Mouse (Mus musculus) CH12.LX (cell line): ENCODE results near the gene Zfpm1. TPM values are rescaled to one million over a fixed set of nuclear protein-coding genes. Genes with fewer than 3 reads are reported as not detected.

Source experiments
- DNase-seq: peaks from one replicate; pipeline ENCODE4 v3.0.0-alpha.2; 2013; ENCODE audit errors: extremely low read depth
- H3K27ac ChIP-seq: 2 replicates; pipeline ENCODE4 v1.5.1; 2012; ENCODE audit warnings: low read depth, mild to moderate bottlenecking, control low read depth, moderate library complexity; ENCODE audit not compliant: insufficient read depth
- H3K27me3 ChIP-seq: replicated peaks from 2 replicates; pipeline ENCODE3; 2012; ENCODE audit warnings: inconsistent platforms
- H3K36me3 ChIP-seq, 2 experiments: replicated peaks in 1 of 2; 2 replicates each; pipeline versions ENCODE3 to v1.6.1; 2012; ENCODE audit warnings: inconsistent platforms in 1 of 2, low read length in 1 of 2, mild to moderate bottlenecking in 1 of 2, mixed read lengths in 1 of 2, moderate library complexity in 1 of 2; ENCODE audit not compliant: control insufficient read depth in 1 of 2, insufficient read depth in 1 of 2
- H3K4me1 ChIP-seq, 2 experiments: 2 replicates each; pipeline ENCODE4 v1.6.1; 2012; ENCODE audit warnings: inconsistent platforms in 1 of 2, moderate library complexity in 1 of 2; ENCODE audit not compliant: insufficient read depth in 2 of 2, control insufficient read depth in 1 of 2
- H3K4me2 ChIP-seq: 2 replicates; pipeline ENCODE4 v1.6.1; 2012; ENCODE audit warnings: low read depth, mild to moderate bottlenecking, control low read depth; ENCODE audit not compliant: poor library complexity, insufficient read depth, severe bottlenecking
- H3K4me3 ChIP-seq, 3 experiments: fragments of 150-350 bp in 1 of 3; sonication (generic) in 1 of 3; replicated peaks in 1 of 3; 2 replicates each; pipeline versions ENCODE3 to v1.5.1; 2011 to 2012; ENCODE audit warnings: low read depth in 2 of 3, low read length in 2 of 3, mild to moderate bottlenecking in 2 of 3, moderate library complexity in 2 of 3, control low read depth in 1 of 3, improper control_type of control experiment in 1 of 3, inconsistent platforms in 1 of 3, mixed read lengths in 1 of 3; ENCODE audit not compliant: poor library complexity in 1 of 3
- H3K79me2 ChIP-seq: replicated peaks from 2 replicates; pipeline ENCODE4 v1.6.1; 2012; ENCODE audit warnings: mild to moderate bottlenecking, moderate library complexity; ENCODE audit not compliant: control insufficient read depth, poor library complexity, insufficient read depth, severe bottlenecking; ENCODE audit errors: extremely low read depth
- H3K9ac ChIP-seq: 2 replicates; pipeline ENCODE4 v1.6.1; 2012; ENCODE audit warnings: low read depth, mild to moderate bottlenecking, control low read depth, moderate library complexity; ENCODE audit not compliant: insufficient read depth
- H3K9me3 ChIP-seq: replicated peaks from 2 replicates; pipeline ENCODE3; 2012; ENCODE audit warnings: low read length, inconsistent platforms, mixed read lengths
- BHLHE40 ChIP-seq: IDR thresholded peaks from 2 replicates; pipeline ENCODE4 v1.6.1; 2011; ENCODE audit warnings: mild to moderate bottlenecking, low read depth, low read length, improper control_type of control experiment
- E2F4 ChIP-seq: IDR thresholded peaks from 2 replicates; pipeline ENCODE4 v1.6.1; 2011; ENCODE audit warnings: low read depth, low read length, improper control_type of control experiment; ENCODE audit not compliant: insufficient replicate concordance
- EP300 ChIP-seq: IDR thresholded peaks from 2 replicates; pipeline ENCODE4 v1.6.1; 2011; ENCODE audit warnings: low read length, improper control_type of control experiment
- ETS1 ChIP-seq: conservative IDR thresholded peaks from 2 replicates; pipeline ENCODE4 v1.6.1; 2012; ENCODE audit warnings: low read depth, mild to moderate bottlenecking, inconsistent platforms, low read length, improper control_type of control experiment, moderate library complexity
- IRF4 ChIP-seq: IDR thresholded peaks from 2 replicates; pipeline ENCODE4 v1.6.1; 2014; ENCODE audit warnings: low read depth, mild to moderate bottlenecking, inconsistent platforms, low read length, improper control_type of control experiment
- JUN ChIP-seq: IDR thresholded peaks from 2 replicates; pipeline ENCODE4 v1.6.1; 2011; ENCODE audit warnings: low read depth, mild to moderate bottlenecking, low read length, improper control_type of control experiment, moderate library complexity; ENCODE audit not compliant: insufficient read depth
- KAT2A ChIP-seq: IDR thresholded peaks from 2 replicates; pipeline ENCODE4 v1.6.1; 2012; ENCODE audit warnings: low read length, improper control_type of control experiment, inconsistent platforms; ENCODE audit not compliant: insufficient replicate concordance
- MAFK ChIP-seq: IDR thresholded peaks from 2 replicates; pipeline ENCODE4 v1.6.1; 2011; ENCODE audit warnings: low read length, improper control_type of control experiment; ENCODE audit not compliant: insufficient replicate concordance
- MAX ChIP-seq: IDR thresholded peaks from 2 replicates; pipeline ENCODE4 v1.6.1; 2011; ENCODE audit warnings: low read length, improper control_type of control experiment
- MAZ ChIP-seq: IDR thresholded peaks from 2 replicates; pipeline ENCODE4 v1.6.1; 2012; ENCODE audit warnings: low read depth, mild to moderate bottlenecking, inconsistent platforms, low read length, improper control_type of control experiment, moderate library complexity
- MXI1 ChIP-seq: IDR thresholded peaks from 2 replicates; pipeline ENCODE4 v1.6.1; 2011; ENCODE audit warnings: mild to moderate bottlenecking, low read depth, low read length, improper control_type of control experiment
- NELFE ChIP-seq: IDR thresholded peaks from 2 replicates; pipeline ENCODE4 v1.6.1; 2011; ENCODE audit warnings: low read depth, low read length, improper control_type of control experiment
- NRF1 ChIP-seq: IDR thresholded peaks from 2 replicates; pipeline ENCODE4 v1.6.1; 2014; ENCODE audit warnings: low read depth, mild to moderate bottlenecking, inconsistent platforms, low read length, improper control_type of control experiment, moderate library complexity
- POLR2A ChIP-seq: IDR thresholded peaks from 2 replicates; pipeline ENCODE4 v1.6.1; 2011; ENCODE audit warnings: low read depth, mild to moderate bottlenecking, improper control_type of control experiment, low read length
- POLR2AphosphoS2 ChIP-seq: IDR thresholded peaks from 2 replicates; pipeline ENCODE4 v1.6.1; 2011; ENCODE audit warnings: low read depth, low read length, improper control_type of control experiment
- RCOR1 ChIP-seq: conservative IDR thresholded peaks from 2 replicates; pipeline ENCODE4 v1.6.1; 2012; ENCODE audit warnings: low read depth, mild to moderate bottlenecking, inconsistent platforms, low read length, improper control_type of control experiment
- SIN3A ChIP-seq: IDR thresholded peaks from 2 replicates; pipeline ENCODE4 v1.6.1; 2012; ENCODE audit warnings: low read length, improper control_type of control experiment, inconsistent platforms
- SMC3 ChIP-seq: IDR thresholded peaks from 2 replicates; pipeline ENCODE4 v1.6.1; 2011; ENCODE audit warnings: low read depth, low read length, improper control_type of control experiment
- TCF12 ChIP-seq: IDR thresholded peaks from 2 replicates; pipeline ENCODE4 v1.6.1; 2014; ENCODE audit warnings: low read depth, mild to moderate bottlenecking, inconsistent platforms, low read length, improper control_type of control experiment
- UBTF ChIP-seq: IDR thresholded peaks from 2 replicates; pipeline ENCODE4 v1.6.1; 2012; ENCODE audit warnings: low read depth, mild to moderate bottlenecking, inconsistent platforms, low read length, improper control_type of control experiment, moderate library complexity
- USF1 ChIP-seq: IDR thresholded peaks from 2 replicates; pipeline ENCODE4 v1.6.1; 2014; ENCODE audit warnings: low read depth, mild to moderate bottlenecking, inconsistent platforms, low read length, improper control_type of control experiment
- USF2 ChIP-seq: conservative IDR thresholded peaks from 2 replicates; pipeline ENCODE4 v1.6.1; 2011; ENCODE audit warnings: low read depth, low read length, improper control_type of control experiment
- ZC3H11A ChIP-seq: IDR thresholded peaks from 2 replicates; pipeline ENCODE4 v1.6.1; 2012; ENCODE audit warnings: low read depth, mild to moderate bottlenecking, inconsistent platforms, low read length, improper control_type of control experiment
- ZMIZ1 ChIP-seq: IDR thresholded peaks from 2 replicates; pipeline ENCODE4 v1.6.1; 2012; ENCODE audit warnings: low read depth, mild to moderate bottlenecking, inconsistent platforms, low read length, improper control_type of control experiment
- dilution Hi-C: fragments of 300-500 bp; cut with MboI; formaldehyde crosslinking; loops from 2 replicates; pipeline ENCODE4 v1.14.3; 2020; ENCODE audit warnings: low sequenced_read_pairs; ENCODE audit not compliant: extremely low pct_unique_long_range_greater_than_20kb, extremely low pct_ligation_motif_present
- in situ Hi-C: fragments of 300-500 bp; cut with MboI; formaldehyde crosslinking; loops from 3 replicates; pipeline ENCODE4 v1.14.3; 2019; ENCODE audit warnings: low sequenced_read_pairs, low pct_ligation_motif_present, low pct_unique_long_range_greater_than_20kb, mixed read lengths
- polyA plus RNA-seq: library from polyadenylated mRNA; unstranded; fragments of >175 nt; gene quantifications from 2 replicates; pipeline ENCODE4 v1.2.1, GENCODE M21; 2012; ENCODE audit warnings: low read depth; ENCODE audit not compliant: insufficient read length
- total RNA-seq, 2 experiments: library from RNA; depleted of rRNA; stranded (reverse); fragments of 300-350 nt in 1 of 2; fragments of >200 nt in 1 of 2; gene quantifications; 2 replicates each; pipeline ENCODE4 v1.2.3; 2012 to 2014

The Zfpm1 gene
- total and polyA plus RNA-seq, 3 experiments, result 11.0 to 63.5 (median 30.1) TPM

GRCm38 (mm10) chr8:122299581-122300254 lies 17.8 kb downstream of the Zfpm1 start:
- Histone ChIP-seq H3K27me3 (no peaks in the 10 kb centered on the region), H3K27ac (no peak overlapping the region), H3K79me2 (peaks cover 23% of the 10 kb centered on the region; the same call in 1 of the 2 replicates), H3K4me2 (no peak overlapping the region), H3K9ac (no peak overlapping the region), H3K4me1 (peaks cover 44 to 97% of the 10 kb centered on the region in 2 experiments), H3K4me3 (no peak overlapping the region), H3K9me3 (no peaks in the 10 kb centered on the region), H3K36me3 (peaks cover 4 to 94% of the 10 kb centered on the region in 2 experiments)
- dilution Hi-C loops (no loop called here), in situ Hi-C loops (no loop called here)
- TF ChIP-seq NELFE, result no peak
- no peak for TF ChIP-seq JUN
- TF ChIP-seq EP300, result no peak
- TF ChIP-seq SMC3, result no peak
- no peak for TF ChIP-seq USF2
- no peak for TF ChIP-seq IRF4
- TF ChIP-seq UBTF, result no peak
- no peak for TF ChIP-seq MAX
- no peak for TF ChIP-seq TCF12
- no peak for DNase-seq

GRCm38 (mm10) chr8:122301081-122301480 lies 19.1 kb downstream of the Zfpm1 start:
- TF ChIP-seq ZMIZ1, result no peak
- TF ChIP-seq MXI1, result no peak

GRCm38 (mm10) chr8:122301866-122302265 lies 19.9 kb downstream of the Zfpm1 start:
- Histone ChIP-seq H3K4me3 (no peak overlapping the region), H3K4me1 (peaks cover 34 to 75% of the 10 kb centered on the region in 2 experiments), H3K79me2 (peaks cover 15% of the 10 kb centered on the region; the same call in 1 of the 2 replicates), H3K9ac (no peak overlapping the region), H3K27ac (no peak overlapping the region), H3K36me3 (peaks cover 12 to 98% of the 10 kb centered on the region in 2 experiments), H3K9me3 (no peaks in the 10 kb centered on the region), H3K4me2 (no peak overlapping the region), H3K27me3 (no peaks in the 10 kb centered on the region)
- dilution Hi-C loops, result no loop called here
- no peak for TF ChIP-seq RCOR1
- no peak for TF ChIP-seq ETS1
- TF ChIP-seq E2F4, result no peak
- no peak for TF ChIP-seq BHLHE40
- no peak for TF ChIP-seq POLR2AphosphoS2
- no peak for TF ChIP-seq ZC3H11A
- no peak for TF ChIP-seq USF1
- no peak for TF ChIP-seq EP300
- TF ChIP-seq MAFK, result no peak
- TF ChIP-seq MAZ, result no peak
- no peak for TF ChIP-seq NRF1
- no peak for TF ChIP-seq ZMIZ1
- no peak for TF ChIP-seq USF2
- no peak for TF ChIP-seq SIN3A
- no peak for TF ChIP-seq KAT2A
- TF ChIP-seq NELFE, result no peak
- no peak for TF ChIP-seq SMC3
- TF ChIP-seq POLR2A, result no peak
- no peak for DNase-seq
- in situ Hi-C loops, result no loop called here

More at GRCm38 (mm10) chr8:122301081-122301480, 19.1 kb downstream of the Zfpm1 start:
- dilution Hi-C loops, result no loop called here
- peaks cover 20% of the 10 kb centered on the region; the same call in 1 of the 2 replicates for H3K79me2 ChIP-seq
- H3K4me2 ChIP-seq, result no peak overlapping the region
- H3K4me3 ChIP-seq, result no peak overlapping the region
- H3K4me1 ChIP-seq, result peaks cover 38 to 83% of the 10 kb centered on the region in 2 experiments
- H3K9ac ChIP-seq, result no peak overlapping the region
- in situ Hi-C loops, result no loop called here
- peaks cover 5 to 97% of the 10 kb centered on the region in 2 experiments for H3K36me3 ChIP-seq
- no peaks in the 10 kb centered on the region for H3K9me3 ChIP-seq
- no peak overlapping the region for H3K27ac ChIP-seq
- H3K27me3 ChIP-seq, result no peaks in the 10 kb centered on the region
- no peak for DNase-seq
